Mouse (Mus musculus) liver, adult 2 months (tissue): ENCODE measurements at regions not wholly inside any gene's neighbourhood (a gene's known extent, or its start where the extent isn't known, plus 50 kb on each side); places are given as distances from the start of the nearest gene placed in this dataset.

Source experiments
- CTCF ChIP-seq: fragments of 200-500 bp; IDR thresholded peaks from 2 replicates; pipeline ENCODE4 v1.5.1; 2011; ENCODE audit warnings: low read depth, low read length, control low read depth
- POLR2A ChIP-seq: fragments of 200-500 bp; IDR thresholded peaks from 2 replicates; pipeline ENCODE4 v1.6.1; 2011; ENCODE audit warnings: low read length, control low read depth; ENCODE audit not compliant: insufficient read depth; ENCODE audit errors: extremely low read depth

- TF ChIP-seq CTCF = no peak
- no peak for TF ChIP-seq POLR2A
Observed at GRCm38 (mm10) chr12:68605417-68606000, 553.5 kb downstream of the Rps29 start.
